Mouse (Mus musculus): ENCODE measurements around the gene Trim2. TPM values are rescaled to one million over a fixed set of nuclear protein-coding genes. Genes with fewer than 3 reads are reported as not detected.
A peak's percentile ranks its signal among the peaks of the same experiment; 100 is the strongest.

The Trim2 gene
- polyA plus RNA-seq, 1 experiment from 2014 or later: 25.5 TPM

GRCm38 (mm10) chr3:84343101-84343500 lies 36.4 kb upstream of the Trim2 start:
- H3K4me2 ChIP-seq (replicated peaks; ENCODE audit: low read depth, low read length): no peak overlapping the region
- H3K27me3 ChIP-seq (ENCODE audit: insufficient read depth, low read length): no peaks in the 10 kb centered on the region
- no peak overlapping the region for H3K4me3 ChIP-seq (ENCODE audit: low read length)
- H3K4me1 ChIP-seq (ENCODE audit: insufficient read depth, low read length): peaks cover 41% of the 10 kb centered on the region
- ATAC-seq (ENCODE audit: low FRiP score, low TSS enrichment): no peak
- H3K9ac ChIP-seq (replicated peaks; ENCODE audit: low read length): no peak overlapping the region
- 93% methylated on average over 9 of the region's 9 CpGs for WGBS
- H3K27ac ChIP-seq (ENCODE audit: low read length): no peak overlapping the region
- H3K36me3 ChIP-seq (ENCODE audit: insufficient read depth, low read length): no peaks in the 10 kb centered on the region
- no peaks in the 10 kb centered on the region for H3K9me3 ChIP-seq (ENCODE audit: low read length)

DNA sequence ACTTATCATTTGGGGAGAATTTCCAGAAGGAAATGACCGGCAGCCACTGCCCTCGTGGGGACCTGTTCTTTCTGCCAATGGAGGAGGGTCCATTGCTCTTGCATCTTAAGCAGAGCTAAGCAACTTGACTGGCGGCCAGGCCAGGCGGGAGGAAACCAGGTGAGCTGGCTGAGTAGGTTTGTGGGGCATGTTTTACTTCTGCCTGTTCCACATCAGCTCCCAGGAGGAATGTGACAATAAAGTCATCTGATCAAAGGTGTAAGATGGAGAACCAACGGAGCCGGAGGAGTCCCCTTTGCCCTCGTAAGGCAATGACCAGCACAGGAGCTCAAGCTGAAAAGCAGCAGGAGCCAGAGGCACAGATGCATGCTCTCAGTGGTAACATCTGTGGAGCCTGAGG lies 35.1 kb upstream of the Trim2 start:
- Histone ChIP-seq H3K4me2 (replicated peaks; ENCODE audit: low read depth, low read length) (no peak overlapping the region), H3K36me3 (ENCODE audit: insufficient read depth, low read length) (no peaks in the 10 kb centered on the region), H3K4me1 (ENCODE audit: insufficient read depth, low read length) (peaks cover 28% of the 10 kb centered on the region), H3K27me3 (ENCODE audit: insufficient read depth, low read length) (no peaks in the 10 kb centered on the region), H3K4me3 (ENCODE audit: low read length) (no peak overlapping the region), H3K9ac (replicated peaks; ENCODE audit: low read length) (no peak overlapping the region), H3K27ac (ENCODE audit: low read length) (peak overlapping the region; percentile 81), H3K9me3 (ENCODE audit: low read length) (no peaks in the 10 kb centered on the region)
- ATAC-seq (ENCODE audit: low FRiP score, low TSS enrichment): peak; percentile 61
- 39% methylated on average over 7 of the region's 7 CpGs for WGBS

- ATAC-seq (ENCODE audit: low FRiP score, low TSS enrichment): no peak
- Histone ChIP-seq H3K9me3 (ENCODE audit: low read length) (no peaks in the 10 kb centered on the region), H3K36me3 (ENCODE audit: insufficient read depth, low read length) (no peaks in the 10 kb centered on the region), H3K4me3 (ENCODE audit: low read length) (no peak overlapping the region), H3K4me2 (replicated peaks; ENCODE audit: low read depth, low read length) (peak overlapping the region; percentile 3; the same call in 1 of the 2 replicates), H3K9ac (replicated peaks; ENCODE audit: low read length) (no peak overlapping the region), H3K27ac (ENCODE audit: low read length) (no peak overlapping the region), H3K27me3 (ENCODE audit: insufficient read depth, low read length) (no peaks in the 10 kb centered on the region), H3K4me1 (ENCODE audit: insufficient read depth, low read length) (peaks cover 32% of the 10 kb centered on the region)
- 48% methylated on average over 9 of the region's 11 CpGs for WGBS
Measured at GRCm38 (mm10) chr3:84337585-84337984, 30.9 kb upstream of the Trim2 start.

GRCm38 (mm10) chr3:84336342-84336741 lies 29.7 kb upstream of the Trim2 start:
- Histone ChIP-seq H3K36me3 (ENCODE audit: insufficient read depth, low read length) (no peaks in the 10 kb centered on the region), H3K4me3 (ENCODE audit: low read length) (no peak overlapping the region), H3K27ac (ENCODE audit: low read length) (no peak overlapping the region), H3K9me3 (ENCODE audit: low read length) (no peaks in the 10 kb centered on the region), H3K9ac (replicated peaks; ENCODE audit: low read length) (no peak overlapping the region), H3K4me1 (ENCODE audit: insufficient read depth, low read length) (peaks cover 23% of the 10 kb centered on the region), H3K27me3 (ENCODE audit: insufficient read depth, low read length) (no peaks in the 10 kb centered on the region), H3K4me2 (replicated peaks; ENCODE audit: low read depth, low read length) (no peak overlapping the region)
- ATAC-seq (ENCODE audit: low FRiP score, low TSS enrichment): no peak
- WGBS: 83% methylated on average over 12 of the region's 12 CpGs

DNA sequence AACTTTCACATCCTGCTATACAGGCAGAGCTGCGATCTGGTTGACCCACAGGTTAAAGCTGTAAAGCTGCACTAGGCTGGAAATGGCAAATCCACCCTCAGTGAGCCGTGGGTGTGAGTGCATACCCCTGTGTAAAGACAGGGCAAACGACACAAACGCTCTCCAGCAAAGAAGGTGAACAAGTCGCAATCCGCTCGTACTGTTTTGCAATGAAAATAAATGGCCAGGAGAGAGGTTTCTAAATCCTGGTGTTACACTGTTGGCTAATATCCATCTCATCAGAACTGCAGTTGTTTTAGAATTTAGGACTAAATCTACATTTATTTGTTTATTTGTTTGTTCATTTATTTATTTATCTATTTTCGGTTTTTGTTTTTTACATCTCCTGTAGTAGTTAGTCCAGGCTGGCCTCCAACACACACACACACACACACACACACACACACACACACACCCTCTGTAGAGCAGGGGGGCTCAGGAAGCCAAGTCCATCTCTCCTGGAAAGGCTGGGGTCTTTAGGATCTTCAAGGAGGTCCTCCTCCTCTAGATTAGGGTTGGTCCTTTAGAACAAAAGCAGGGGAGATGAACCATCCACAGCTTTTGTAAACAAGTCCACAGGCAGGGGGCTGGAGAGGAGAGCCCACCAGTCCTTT lies 28.9 kb upstream of the Trim2 start:
- Histone ChIP-seq H3K9me3 (ENCODE audit: low read length) (no peaks in the 10 kb centered on the region), H3K27ac (ENCODE audit: low read length) (no peak overlapping the region), H3K4me1 (ENCODE audit: insufficient read depth, low read length) (peaks cover 21% of the 10 kb centered on the region), H3K27me3 (ENCODE audit: insufficient read depth, low read length) (no peaks in the 10 kb centered on the region), H3K4me3 (ENCODE audit: low read length) (no peak overlapping the region), H3K36me3 (ENCODE audit: insufficient read depth, low read length) (no peaks in the 10 kb centered on the region), H3K9ac (replicated peaks; ENCODE audit: low read length) (no peak overlapping the region), H3K4me2 (replicated peaks; ENCODE audit: low read depth, low read length) (peak overlapping the region; percentile 44)
- WGBS: 28% methylated on average over 8 of the region's 8 CpGs
- peak; percentile 52; the same call in 1 of the 2 replicates for ATAC-seq (ENCODE audit: low FRiP score, low TSS enrichment)

DNA sequence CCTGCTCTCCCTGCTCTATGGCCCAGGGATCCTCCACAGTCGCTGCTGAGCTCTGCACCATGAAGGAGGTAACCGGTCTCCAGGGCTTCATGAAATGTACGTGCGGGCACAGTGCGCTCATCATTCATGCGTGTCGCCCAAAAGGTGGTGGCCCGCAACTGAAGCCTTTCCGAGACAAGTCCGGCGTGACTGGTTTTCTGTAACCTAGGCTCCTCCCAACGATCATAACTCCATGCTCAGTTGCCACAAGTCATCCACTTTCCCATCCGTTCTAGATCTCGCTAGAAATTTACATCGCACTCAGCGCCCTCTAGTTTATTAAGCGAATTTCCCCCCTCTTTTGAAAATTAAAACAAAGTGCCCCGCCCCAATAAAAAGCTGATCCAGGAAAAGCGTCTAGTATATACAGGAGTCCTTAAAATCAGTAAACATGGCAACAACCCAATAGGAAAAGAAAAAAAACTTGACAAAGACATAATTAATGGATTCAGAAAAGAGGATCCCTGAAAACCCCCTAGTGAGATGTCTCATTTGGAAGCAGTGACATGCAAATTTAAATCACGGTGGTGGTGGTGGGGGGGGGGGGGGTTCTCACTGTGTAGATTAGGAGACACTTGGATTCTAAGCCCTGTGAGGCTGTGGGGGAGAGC lies 28.2 kb upstream of the Trim2 start:
- H3K36me3 ChIP-seq (ENCODE audit: insufficient read depth, low read length): no peaks in the 10 kb centered on the region
- 7% methylated on average over 20 of the region's 20 CpGs for WGBS
- ATAC-seq (ENCODE audit: low FRiP score, low TSS enrichment): peak; percentile 36; the same call in 1 of the 2 replicates
- peaks cover 21% of the 10 kb centered on the region for H3K4me1 ChIP-seq (ENCODE audit: insufficient read depth, low read length)
- H3K27me3 ChIP-seq (ENCODE audit: insufficient read depth, low read length): no peaks in the 10 kb centered on the region
- H3K9ac ChIP-seq (replicated peaks; ENCODE audit: low read length): 0 out of 2 replicates have a peak overlapping the region, but pooled peaks have one; percentile 2
- no peaks in the 10 kb centered on the region for H3K9me3 ChIP-seq (ENCODE audit: low read length)
- peak overlapping the region; percentile 18 for H3K4me3 ChIP-seq (ENCODE audit: low read length)
- H3K27ac ChIP-seq (ENCODE audit: low read length): no peak overlapping the region
- peak overlapping the region; percentile 44 for H3K4me2 ChIP-seq (replicated peaks; ENCODE audit: low read depth, low read length)

- peaks cover 21% of the 10 kb centered on the region for H3K4me1 ChIP-seq (ENCODE audit: insufficient read depth, low read length)
- no peaks in the 10 kb centered on the region for H3K27me3 ChIP-seq (ENCODE audit: insufficient read depth, low read length)
- peak overlapping the region; percentile 30; the same call in 1 of the 2 replicates for H3K27ac ChIP-seq (ENCODE audit: low read length)
- 46% methylated on average over 22 of the region's 22 CpGs for WGBS
- no peak overlapping the region for H3K9ac ChIP-seq (replicated peaks; ENCODE audit: low read length)
- H3K9me3 ChIP-seq (ENCODE audit: low read length): no peaks in the 10 kb centered on the region
- H3K4me3 ChIP-seq (ENCODE audit: low read length): no peak overlapping the region
- no peak overlapping the region; the same call in 1 of the 2 replicates for H3K4me2 ChIP-seq (replicated peaks; ENCODE audit: low read depth, low read length)
- peak; percentile 57 for ATAC-seq (ENCODE audit: low FRiP score, low TSS enrichment)
- H3K36me3 ChIP-seq (ENCODE audit: insufficient read depth, low read length): no peaks in the 10 kb centered on the region
Measured at GRCm38 (mm10) chr3:84333400-84334349, 27.0 kb upstream of the Trim2 start.

DNA sequence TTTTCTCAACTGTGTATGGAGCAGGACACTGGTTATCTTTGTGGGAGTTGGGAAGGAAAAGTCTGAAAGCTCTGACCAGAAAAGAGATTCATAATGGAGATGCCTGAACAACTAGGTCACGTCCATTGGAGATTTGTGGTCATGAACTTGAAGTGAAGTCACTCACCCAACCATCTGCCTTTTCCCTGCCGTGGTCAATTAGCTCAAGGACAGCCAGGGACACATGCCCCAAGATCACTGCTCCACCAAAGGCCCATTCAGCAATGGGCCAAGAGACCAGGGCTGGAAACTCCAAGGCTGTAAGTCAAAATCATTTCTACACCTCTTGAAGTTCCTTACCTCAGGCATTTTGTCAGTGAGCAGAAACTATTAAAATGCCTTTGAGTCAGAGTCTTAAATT lies 23.5 kb upstream of the Trim2 start:
- no peaks in the 10 kb centered on the region for H3K9me3 ChIP-seq (ENCODE audit: low read length)
- H3K27me3 ChIP-seq (ENCODE audit: insufficient read depth, low read length): no peaks in the 10 kb centered on the region
- H3K9ac ChIP-seq (replicated peaks; ENCODE audit: low read length): no peak overlapping the region
- WGBS: 74% methylated on average over 2 of the region's 2 CpGs
- no peak for ATAC-seq (ENCODE audit: low FRiP score, low TSS enrichment)
- H3K4me1 ChIP-seq (ENCODE audit: insufficient read depth, low read length): peaks cover 18% of the 10 kb centered on the region
- no peak overlapping the region for H3K4me3 ChIP-seq (ENCODE audit: low read length)
- no peaks in the 10 kb centered on the region for H3K36me3 ChIP-seq (ENCODE audit: insufficient read depth, low read length)
- H3K4me2 ChIP-seq (replicated peaks; ENCODE audit: low read depth, low read length): no peak overlapping the region
- H3K27ac ChIP-seq (ENCODE audit: low read length): no peak overlapping the region

DNA sequence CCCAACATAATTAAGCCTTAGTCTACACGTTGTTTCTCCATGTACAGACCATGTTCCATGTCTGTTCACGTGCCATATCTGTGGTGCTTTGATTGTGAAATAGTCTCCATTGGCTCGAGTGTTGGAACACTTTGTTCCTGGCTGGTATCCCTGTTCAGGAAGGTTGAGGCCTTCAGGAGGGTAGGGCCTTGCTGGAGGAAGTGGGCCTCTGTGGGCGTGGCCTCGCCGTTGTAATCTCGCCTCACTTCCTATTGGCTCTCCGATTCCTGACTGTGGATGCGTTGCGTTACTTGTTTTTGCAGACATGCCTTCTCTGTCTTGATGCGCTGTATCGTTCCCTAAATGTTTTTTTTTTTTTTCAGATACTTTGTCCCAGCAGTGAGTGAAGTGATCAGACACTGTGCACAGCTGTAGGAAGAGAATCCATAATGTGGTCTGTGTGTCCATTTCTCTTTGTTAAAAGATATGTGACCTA lies 18.3 kb upstream of the Trim2 start:
- Histone ChIP-seq H3K36me3 (ENCODE audit: insufficient read depth, low read length) (no peaks in the 10 kb centered on the region), H3K9ac (replicated peaks; ENCODE audit: low read length) (no peak overlapping the region), H3K4me2 (replicated peaks; ENCODE audit: low read depth, low read length) (no peak overlapping the region), H3K27ac (ENCODE audit: low read length) (peak overlapping the region; percentile 13; the same call in 1 of the 2 replicates), H3K27me3 (ENCODE audit: insufficient read depth, low read length) (no peaks in the 10 kb centered on the region), H3K4me3 (ENCODE audit: low read length) (no peak overlapping the region), H3K9me3 (ENCODE audit: low read length) (no peaks in the 10 kb centered on the region), H3K4me1 (ENCODE audit: insufficient read depth, low read length) (peaks cover 16% of the 10 kb centered on the region)
- WGBS: 84% methylated on average over 12 of the region's 12 CpGs
- no peak for ATAC-seq (ENCODE audit: low FRiP score, low TSS enrichment)
